Mouse (Mus musculus): Measurements from ENCODE around the gene Rarres2. TPM values are rescaled to one million over a fixed set of nuclear protein-coding genes. Genes with fewer than 3 reads are reported as not detected.
A peak's percentile ranks its signal among the peaks of the same experiment; 100 is the strongest.

Rarres2 gene
- polyA plus RNA-seq, 1 experiment from 2014 or later, result 3.6 TPM

- Histone ChIP-seq H3K4me2 (ENCODE audit: low read length) (no peak overlapping the region), H3K4me3 (replicated peaks; ENCODE audit: low read length) (no peak overlapping the region), H3K9ac (replicated peaks; ENCODE audit: low read depth, low read length) (no peak overlapping the region), H3K27me3 (replicated peaks; ENCODE audit: control insufficient read depth, insufficient read depth, low read length) (no peaks in the 10 kb centered on the region), H3K27ac (ENCODE audit: low read length) (no peak overlapping the region), H3K4me1 (replicated peaks; ENCODE audit: control insufficient read depth, insufficient read depth, low read length) (peaks cover 5% of the 10 kb centered on the region), H3K9me3 (ENCODE audit: control insufficient read depth, low read length) (no peaks in the 10 kb centered on the region), H3K36me3 (ENCODE audit: control insufficient read depth, insufficient read depth) (no peaks in the 10 kb centered on the region)
- peak; percentile 37 for ATAC-seq
- WGBS, result 73% methylated on average over 21 of the region's 21 CpGs
Measured at GRCm38 (mm10) chr6:48568036-48568984, 4.3 kb downstream of the Rarres2 start.

GRCm38 (mm10) chr6:48566312-48566711 lies 6.3 kb downstream of the Rarres2 start:
- no peak; the same call in 1 of the 2 replicates for ATAC-seq
- Histone ChIP-seq H3K4me1 (replicated peaks; ENCODE audit: control insufficient read depth, insufficient read depth, low read length) (peaks cover 5% of the 10 kb centered on the region), H3K4me3 (replicated peaks; ENCODE audit: low read length) (no peak overlapping the region), H3K9ac (replicated peaks; ENCODE audit: low read depth, low read length) (no peak overlapping the region), H3K36me3 (ENCODE audit: control insufficient read depth, insufficient read depth) (no peaks in the 10 kb centered on the region), H3K4me2 (ENCODE audit: low read length) (no peak overlapping the region), H3K27ac (ENCODE audit: low read length) (no peak overlapping the region), H3K27me3 (replicated peaks; ENCODE audit: control insufficient read depth, insufficient read depth, low read length) (no peaks in the 10 kb centered on the region), H3K9me3 (ENCODE audit: control insufficient read depth, low read length) (no peaks in the 10 kb centered on the region)
- WGBS, result 26% methylated on average over 5 of the region's 5 CpGs

GRCm38 (mm10) chr6:48565693-48566310 lies 6.8 kb downstream of the Rarres2 start:
- no peak for ATAC-seq
- no peak overlapping the region for H3K9ac ChIP-seq (replicated peaks; ENCODE audit: low read depth, low read length)
- H3K4me2 ChIP-seq (ENCODE audit: low read length), result no peak overlapping the region
- peaks cover 5% of the 10 kb centered on the region for H3K4me1 ChIP-seq (replicated peaks; ENCODE audit: control insufficient read depth, insufficient read depth, low read length)
- no peak overlapping the region for H3K27ac ChIP-seq (ENCODE audit: low read length)
- H3K9me3 ChIP-seq (ENCODE audit: control insufficient read depth, low read length), result no peaks in the 10 kb centered on the region
- 97% methylated on average over 4 of the region's 4 CpGs for WGBS
- H3K36me3 ChIP-seq (ENCODE audit: control insufficient read depth, insufficient read depth), result no peaks in the 10 kb centered on the region
- H3K27me3 ChIP-seq (replicated peaks; ENCODE audit: control insufficient read depth, insufficient read depth, low read length), result no peaks in the 10 kb centered on the region
- no peak overlapping the region for H3K4me3 ChIP-seq (replicated peaks; ENCODE audit: low read length)

- Histone ChIP-seq H3K4me1 (replicated peaks; ENCODE audit: control insufficient read depth, insufficient read depth, low read length) (peaks cover 12% of the 10 kb centered on the region), H3K4me2 (ENCODE audit: low read length) (peak overlapping the region; percentile 77), H3K9me3 (ENCODE audit: control insufficient read depth, low read length) (no peaks in the 10 kb centered on the region), H3K4me3 (replicated peaks; ENCODE audit: low read length) (no peak overlapping the region), H3K27me3 (replicated peaks; ENCODE audit: control insufficient read depth, insufficient read depth, low read length) (no peaks in the 10 kb centered on the region), H3K36me3 (ENCODE audit: control insufficient read depth, insufficient read depth) (peaks cover 2% of the 10 kb centered on the region; the same call in 1 of the 2 replicates), H3K9ac (replicated peaks; ENCODE audit: low read depth, low read length) (no peak overlapping the region), H3K27ac (ENCODE audit: low read length) (no peak overlapping the region)
- WGBS, result 94% methylated on average over 3 of the region's 3 CpGs
- no peak for ATAC-seq
Measured at GRCm38 (mm10) chr6:48555956-48556355, 16.6 kb downstream of the Rarres2 start.

GRCm38 (mm10) chr6:48555104-48555890 lies 17.3 kb downstream of the Rarres2 start:
- Histone ChIP-seq H3K4me1 (replicated peaks; ENCODE audit: control insufficient read depth, insufficient read depth, low read length) (peaks cover 12% of the 10 kb centered on the region), H3K9me3 (ENCODE audit: control insufficient read depth, low read length) (no peaks in the 10 kb centered on the region), H3K4me3 (replicated peaks; ENCODE audit: low read length) (peak overlapping the region; percentile 63), H3K27ac (ENCODE audit: low read length) (peak overlapping the region; percentile 99), H3K4me2 (ENCODE audit: low read length) (peak overlapping the region; percentile 77), H3K9ac (replicated peaks; ENCODE audit: low read depth, low read length) (peak overlapping the region; percentile 81), H3K27me3 (replicated peaks; ENCODE audit: control insufficient read depth, insufficient read depth, low read length) (no peaks in the 10 kb centered on the region), H3K36me3 (ENCODE audit: control insufficient read depth, insufficient read depth) (peaks cover under 1% of the 10 kb centered on the region; the same call in 1 of the 2 replicates)
- ATAC-seq, result peak; percentile 91
- WGBS, result 23% methylated on average over 13 of the region's 14 CpGs

GRCm38 (mm10) chr6:48554280-48555103 lies 18.1 kb downstream of the Rarres2 start, which contains the start of gene Lrrc61:
Lrrc61 (plus strand) TSS chr6:48554796.
- ATAC-seq, result peak; percentile 92
- Histone ChIP-seq H3K4me1 (replicated peaks; ENCODE audit: control insufficient read depth, insufficient read depth, low read length) (peaks cover 12% of the 10 kb centered on the region), H3K9me3 (ENCODE audit: control insufficient read depth, low read length) (no peaks in the 10 kb centered on the region), H3K36me3 (ENCODE audit: control insufficient read depth, insufficient read depth) (no peaks in the 10 kb centered on the region; the same call in 1 of the 2 replicates), H3K4me3 (replicated peaks; ENCODE audit: low read length) (peak within 1 kb of the TSS; percentile 63), H3K27ac (ENCODE audit: low read length) (peak within 1 kb of the TSS; percentile 99), H3K4me2 (ENCODE audit: low read length) (peak within 1 kb of the TSS; percentile 77), H3K27me3 (replicated peaks; ENCODE audit: control insufficient read depth, insufficient read depth, low read length) (no peaks in the 10 kb centered on the region), H3K9ac (replicated peaks; ENCODE audit: low read depth, low read length) (peak within 1 kb of the TSS; percentile 81)
- WGBS, result under 1% methylated on average over 39 of the region's 39 CpGs

- Histone ChIP-seq H3K4me2 (ENCODE audit: low read length) (peak overlapping the region; percentile 77), H3K4me1 (replicated peaks; ENCODE audit: control insufficient read depth, insufficient read depth, low read length) (peaks cover 12% of the 10 kb centered on the region), H3K9me3 (ENCODE audit: control insufficient read depth, low read length) (no peaks in the 10 kb centered on the region), H3K4me3 (replicated peaks; ENCODE audit: low read length) (peak overlapping the region; percentile 63), H3K36me3 (ENCODE audit: control insufficient read depth, insufficient read depth) (no peaks in the 10 kb centered on the region; the same call in 1 of the 2 replicates), H3K9ac (replicated peaks; ENCODE audit: low read depth, low read length) (peak overlapping the region; percentile 81), H3K27ac (ENCODE audit: low read length) (peak overlapping the region; percentile 99), H3K27me3 (replicated peaks; ENCODE audit: control insufficient read depth, insufficient read depth, low read length) (no peaks in the 10 kb centered on the region)
- ATAC-seq, result no peak
- WGBS, result 75% methylated on average over 4 of the region's 4 CpGs
Measured at GRCm38 (mm10) chr6:48553819-48554218, 18.8 kb downstream of the Rarres2 start.

- 70% methylated on average over 4 of the region's 4 CpGs for WGBS
- no peak overlapping the region for H3K9ac ChIP-seq (replicated peaks; ENCODE audit: low read depth, low read length)
- no peaks in the 10 kb centered on the region; the same call in 1 of the 2 replicates for H3K36me3 ChIP-seq (ENCODE audit: control insufficient read depth, insufficient read depth)
- no peak overlapping the region for H3K4me3 ChIP-seq (replicated peaks; ENCODE audit: low read length)
- no peaks in the 10 kb centered on the region for H3K27me3 ChIP-seq (replicated peaks; ENCODE audit: control insufficient read depth, insufficient read depth, low read length)
- no peak for ATAC-seq
- no peak overlapping the region for H3K27ac ChIP-seq (ENCODE audit: low read length)
- peaks cover 12% of the 10 kb centered on the region for H3K4me1 ChIP-seq (replicated peaks; ENCODE audit: control insufficient read depth, insufficient read depth, low read length)
- H3K4me2 ChIP-seq (ENCODE audit: low read length), result no peak overlapping the region
- H3K9me3 ChIP-seq (ENCODE audit: control insufficient read depth, low read length), result no peaks in the 10 kb centered on the region
Measured at GRCm38 (mm10) chr6:48552918-48553317, 19.7 kb downstream of the Rarres2 start.
